Mouse (Mus musculus): ENCODE measurements at regions not wholly inside any gene's neighbourhood (a gene's known extent, or its start where the extent isn't known, plus 50 kb on each side); places are given as distances from the start of the nearest gene placed in this dataset.
A peak's percentile ranks its signal among the peaks of the same experiment; 100 is the strongest.

- DNase-seq = peak; percentile 77
These were observed 64.6 kb downstream of the Smug1 start for GRCm38 (mm10) chr15:103102068-103102840.

GRCm38 (mm10) chr15:103100121-103100520 is 66.8 kb downstream of the Smug1 start:
- no peak for DNase-seq

DNA sequence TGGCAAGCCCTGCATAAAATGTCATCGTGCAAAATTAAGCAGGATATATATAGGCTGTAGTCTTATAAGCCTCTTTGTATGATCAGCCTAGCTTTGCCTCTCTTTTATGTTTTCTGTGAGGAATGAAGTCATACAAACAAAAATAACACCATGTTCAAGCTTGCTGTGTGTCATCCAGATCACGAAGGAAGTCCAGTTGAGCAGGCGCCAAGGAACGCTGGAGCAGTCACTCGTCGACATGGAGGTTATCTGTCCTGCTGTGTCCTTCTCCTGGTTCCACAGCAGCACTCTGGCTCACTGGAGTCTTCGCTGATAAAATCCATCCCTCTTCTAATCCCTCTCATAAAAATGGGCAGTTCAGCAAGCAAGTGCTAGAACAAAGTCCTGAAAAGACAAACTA is 72.4 kb downstream of the Smug1 start:
- DNase-seq = peak; percentile 25 to 66

GRCm38 (mm10) chr15:103093655-103094054 is 73.2 kb downstream of the Smug1 start:
- DNase-seq = peak; percentile 16 to 34

DNA sequence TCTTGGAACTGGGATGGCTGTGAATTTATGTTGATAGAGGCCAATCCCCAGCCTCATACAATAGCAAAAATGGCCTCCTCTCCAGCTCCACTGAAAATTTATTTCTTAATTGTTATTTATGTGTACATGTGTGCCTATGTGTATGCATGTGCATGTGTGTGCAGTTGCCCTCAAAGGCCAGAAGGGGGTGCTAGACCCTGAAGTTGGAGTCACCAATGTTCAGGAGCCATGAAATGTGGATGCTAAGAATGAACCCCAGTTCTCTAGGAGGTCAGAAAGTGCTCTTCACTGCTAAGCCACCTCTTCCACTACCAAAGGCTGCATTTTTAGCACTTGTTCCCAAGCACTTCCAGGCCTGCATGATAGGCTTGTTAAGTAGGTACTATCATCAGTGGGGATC is 73.8 kb downstream of the Hoxc4 start:
- no peak for DNase-seq

DNA sequence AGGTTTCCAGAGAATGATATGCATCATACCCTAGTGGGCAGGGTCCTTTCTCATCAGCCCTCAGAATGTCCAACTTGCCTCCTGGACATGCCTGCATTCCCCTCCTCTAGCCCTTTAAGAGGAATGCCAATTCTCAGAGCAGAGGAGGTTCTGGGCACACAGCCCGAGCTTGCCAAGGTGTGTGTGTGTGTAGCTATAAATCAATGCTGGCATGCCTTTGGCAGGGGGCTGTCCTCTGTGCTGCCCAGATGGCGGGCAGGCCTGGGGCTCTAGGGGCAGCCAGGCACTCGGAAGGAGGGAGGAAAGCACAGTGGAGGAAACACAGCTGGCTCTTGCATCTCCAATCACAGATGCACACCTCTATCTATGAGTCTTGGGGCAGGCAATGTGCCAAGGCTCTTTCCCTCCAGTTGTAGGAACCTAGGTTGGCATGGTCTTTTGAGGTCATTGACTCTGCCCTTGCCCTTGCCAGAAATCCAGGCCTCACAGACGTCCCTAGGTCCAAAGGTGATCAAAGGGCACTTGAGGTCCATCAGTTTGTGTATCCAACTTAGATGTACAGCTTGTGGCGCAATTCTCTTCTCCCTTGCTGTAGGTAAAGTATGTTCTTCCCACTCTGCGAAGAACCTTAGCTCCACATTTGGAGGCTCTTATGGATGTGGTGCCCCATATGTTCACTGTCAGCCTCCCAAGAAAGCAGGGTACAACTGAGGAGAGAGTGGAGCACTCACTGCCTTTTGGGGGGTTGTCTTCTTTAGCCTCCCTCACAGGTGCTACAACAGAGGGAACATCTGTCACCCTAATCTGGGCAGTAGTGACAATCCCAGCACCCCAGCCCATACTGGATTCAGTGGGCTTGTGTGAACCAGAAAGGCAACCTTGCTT is 71.8 kb downstream of the Hoxc4 start:
- DNase-seq = peak in 1 of 2 experiments; percentile 48

DNA sequence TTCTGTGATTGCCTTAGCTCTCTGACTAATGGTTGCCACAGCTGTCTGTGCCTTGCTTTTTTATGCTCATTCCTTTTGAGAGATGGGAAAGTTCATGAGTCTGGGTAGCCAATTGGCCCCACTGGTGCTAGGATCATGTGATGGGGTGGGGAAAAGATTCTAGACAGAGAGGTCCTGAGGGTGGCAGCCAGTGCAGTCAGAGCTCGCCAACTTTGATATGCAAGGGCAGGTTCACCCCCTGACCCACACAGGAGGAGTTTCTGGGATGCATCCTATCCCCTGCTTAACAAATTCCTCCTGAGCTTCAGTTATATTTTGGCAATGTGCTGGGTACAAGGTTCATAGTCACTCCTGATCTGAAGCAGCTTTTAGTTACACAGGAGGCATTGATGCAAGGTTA is 71.1 kb downstream of the Hoxc4 start:
- DNase-seq = peak in 1 of 2 experiments; percentile 21

DNA sequence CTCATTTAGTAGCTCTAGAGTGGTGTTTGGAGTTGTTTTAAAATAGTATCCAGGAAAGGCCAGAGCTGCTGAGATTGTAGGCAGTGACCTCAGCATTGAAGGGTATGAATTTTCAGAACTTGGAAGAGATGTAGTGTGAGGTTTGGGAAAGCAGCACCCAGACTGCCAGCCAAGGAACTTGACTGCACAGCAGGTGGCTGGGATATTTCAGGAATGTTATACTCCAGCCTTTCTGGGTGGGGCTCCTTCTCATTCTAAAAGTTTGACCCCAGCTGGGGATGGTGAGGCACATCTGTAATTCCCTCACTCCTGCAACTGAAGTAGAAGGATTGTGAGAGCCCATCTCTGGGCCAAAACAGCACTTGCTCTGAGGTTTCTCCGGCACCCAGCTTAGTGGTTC is 70.7 kb downstream of the Hoxc4 start:
- DNase-seq = no peak

GRCm38 (mm10) chr15:103087204-103087603 is 68.5 kb downstream of the Hoxc4 start:
- peak; percentile 47 to 78 for DNase-seq

- no peak for DNase-seq
These were observed 67.9 kb downstream of the Hoxc4 start for GRCm38 (mm10) chr15:103086672-103087069.
